Mouse (Mus musculus) spleen, embryonic (tissue): ENCODE results near the gene Gm2075.
"Not testable (repeated sequence)": the region's sequence is repeated elsewhere in the genome, so short reads cannot be mapped to it uniquely, and the experiment has no call there.

Experiments
- CTCF ChIA-PET: fragments of 350-600 bp; sonication (Branson Sonifier 250); formaldehyde crosslinking; loops from one replicate; lab custom pipeline; 2022; lab: Charles Lee

Gm2075 gene

GRCm38 (mm10) chr12:88011548-88011947 lies at the start of gene Gm2075:
Gm2075 (plus strand) TSS chr12:88011848.
- CTCF ChIA-PET, result not testable (repeated sequence)

- CTCF ChIA-PET, result not testable (repeated sequence)
Observed at GRCm38 (mm10) chr12:87984000-87984399, 27.6 kb upstream of the Gm2075 start.

- CTCF ChIA-PET, result not testable (repeated sequence)
Observed at GRCm38 (mm10) chr12:88004118-88004517, 7.5 kb upstream of the Gm2075 start.

- CTCF ChIA-PET, result not testable (repeated sequence)
Observed at GRCm38 (mm10) chr12:88018671-88019070, 7.0 kb downstream of the Gm2075 start, which contains the start of gene Gm6803. Gm6803 (minus strand) TSS chr12:88018771.

- CTCF ChIA-PET, result not testable (repeated sequence)
Observed at GRCm38 (mm10) chr12:88026704-88027103, 15.1 kb downstream of the Gm2075 start, which contains the start of gene Gm2056. Gm2056 (plus strand) TSS chr12:88027004.

GRCm38 (mm10) chr12:88032250-88032649 lies 20.6 kb downstream of the Gm2075 start:
- CTCF ChIA-PET, result not testable (repeated sequence)

- CTCF ChIA-PET, result not testable (repeated sequence)
Observed at GRCm38 (mm10) chr12:88039062-88039461, 27.4 kb downstream of the Gm2075 start.

- CTCF ChIA-PET, result not testable (repeated sequence)
Observed at GRCm38 (mm10) chr12:88039703-88040102, 28.1 kb downstream of the Gm2075 start.

GRCm38 (mm10) chr12:88045226-88045625 lies 33.6 kb downstream of the Gm2075 start:
- CTCF ChIA-PET, result not testable (repeated sequence)
